Mouse (Mus musculus) brain, adult 2 months (tissue): ENCODE data around the gene Zbtb25.

Experiments
- DNase-seq: peaks from one replicate; pipeline ENCODE4 v3.0.0; 2011; ENCODE audit warnings: low read depth, low spot score

The Zbtb25 gene

GRCm38 (mm10) chr12:76297830-76298229 lies 71.6 kb downstream of the Zbtb25 start:
- no peak for DNase-seq
